Mouse (Mus musculus) forebrain, embryonic 14.5 days (tissue): ENCODE results near the gene Pcsk4. TPM values are rescaled to one million over a fixed set of nuclear protein-coding genes. Genes with fewer than 3 reads are reported as not detected.

ENCODE experiments used
- ATAC-seq: fragments of 200-750 bp; cut with Nextera tagmentation; 2 replicates; pipeline ENCODE4 v1.8.0; 2017; ENCODE audit warnings: mild to moderate bottlenecking, moderate library complexity
- DNase-seq: peaks from one replicate; pipeline ENCODE4 v3.0.0-alpha.2; 2015; ENCODE audit warnings: low spot score
- H3K27ac ChIP-seq: fragments of 300-500 bp; sonication (generic); 2 replicates; pipeline ENCODE4 v1.5.1; 2014; ENCODE audit warnings: low read depth, mild to moderate bottlenecking, control low read depth, low read length, moderate library complexity
- H3K27me3 ChIP-seq: fragments of 300-500 bp; sonication (generic); replicated peaks from 2 replicates; pipeline ENCODE4 v1.6.1; 2014; ENCODE audit warnings: low read length, control low read depth, mixed read lengths; ENCODE audit not compliant: control insufficient read depth, insufficient read depth
- H3K36me3 ChIP-seq: fragments of 300-500 bp; sonication (generic); 2 replicates; pipeline ENCODE4 v1.6.1; 2014; ENCODE audit warnings: low read length, control low read depth; ENCODE audit not compliant: control insufficient read depth, insufficient read depth
- H3K4me1 ChIP-seq: fragments of 300-500 bp; sonication (generic); 2 replicates; pipeline ENCODE4 v1.6.1; 2014; ENCODE audit warnings: antibody characterized with exemption, low read length, control low read depth; ENCODE audit not compliant: control insufficient read depth, insufficient read depth
- H3K4me2 ChIP-seq: fragments of 300-500 bp; sonication (generic); 2 replicates; pipeline ENCODE4 v1.6.1; 2014; ENCODE audit warnings: mild to moderate bottlenecking, control low read depth, low read length
- H3K4me3 ChIP-seq: fragments of 300-500 bp; sonication (generic); 2 replicates; pipeline ENCODE4 v1.5.1; 2014; ENCODE audit warnings: low read depth, low read length, control low read depth
- H3K9ac ChIP-seq: fragments of 300-500 bp; sonication (generic); 2 replicates; pipeline ENCODE4 v1.6.1; 2014; ENCODE audit warnings: mild to moderate bottlenecking, low read length, control low read depth, moderate library complexity
- H3K9me3 ChIP-seq: fragments of 300-500 bp; sonication (generic); replicated peaks from 2 replicates; pipeline ENCODE4 v1.6.1; 2016; ENCODE audit warnings: low read length, control low read depth, mixed read lengths; ENCODE audit not compliant: control insufficient read depth
- WGBS: fragments of 180-500 bp; shearing (Covaris S2); extraction: QIAGEN DNeasy Blood & Tissue Kit; methylation state at CpG from one replicate; pipeline ENCODE4 v1.1.7; 2014; 5-methylcytosine and 5-hydroxymethylcytosine counted together
- polyA plus RNA-seq: library from polyadenylated mRNA; unstranded; fragments of >200 nt; fragmentation: Nextera tagmentation; extraction: Ambion mirVana; gene quantifications from 2 replicates; pipeline ENCODE4 v1.2.1, GENCODE M21; 2014

The Pcsk4 gene
- polyA plus RNA-seq, 1 experiment from 2014 or later = 1.6 TPM

DNA sequence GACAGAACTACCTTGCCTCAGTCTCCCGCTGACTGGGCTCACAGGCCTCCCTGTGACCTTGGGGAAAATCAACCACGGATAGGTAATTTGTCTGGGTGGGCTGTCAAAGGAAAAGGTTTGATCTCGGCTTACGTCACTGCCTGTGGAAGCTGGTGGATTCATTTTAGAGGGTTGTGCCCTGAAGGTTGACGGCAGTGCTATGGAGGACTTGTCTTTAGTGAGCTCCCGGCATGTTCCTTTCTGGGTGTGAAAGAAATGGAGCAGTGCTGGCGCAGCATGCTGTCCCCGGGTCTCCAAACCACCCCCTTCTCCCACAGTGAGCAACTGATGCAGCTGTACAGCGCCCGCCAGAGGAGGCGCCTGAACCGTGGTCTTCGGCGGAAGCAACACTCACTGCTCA is 36.0 kb downstream of the Pcsk4 start:
- H3K4me2 ChIP-seq = peak overlapping the region; percentile 96
- H3K27me3 ChIP-seq = no peaks in the 10 kb centered on the region
- H3K36me3 ChIP-seq = peaks cover 32% of the 10 kb centered on the region
- no peaks in the 10 kb centered on the region for H3K9me3 ChIP-seq
- DNase-seq (no peak), ATAC-seq (no peak)
- H3K9ac ChIP-seq = peak overlapping the region; percentile 98
- H3K4me1 ChIP-seq = peaks cover 32% of the 10 kb centered on the region
- 19% methylated on average over 14 of the region's 14 CpGs for WGBS
- peak overlapping the region; percentile 90 for H3K4me3 ChIP-seq
- no peak overlapping the region for H3K27ac ChIP-seq

- peak within 1 kb of the TSS; percentile 93 for H3K27ac ChIP-seq
- peaks cover 39% of the 10 kb centered on the region for H3K36me3 ChIP-seq
- H3K4me3 ChIP-seq = peak within 1 kb of the TSS; percentile 90
- ATAC-seq (peak; percentile 85), DNase-seq (peak; percentile 98)
- H3K27me3 ChIP-seq = no peaks in the 10 kb centered on the region
- no peaks in the 10 kb centered on the region for H3K9me3 ChIP-seq
- H3K9ac ChIP-seq = peak within 1 kb of the TSS; percentile 98
- under 1% methylated on average over 66 of the region's 72 CpGs for WGBS
- peaks cover 26% of the 10 kb centered on the region for H3K4me1 ChIP-seq
- H3K4me2 ChIP-seq = peak within 1 kb of the TSS; percentile 96
Measured at GRCm38 (mm10) chr10:80292251-80293146, 36.8 kb downstream of the Pcsk4 start, which contains the start of gene Rps15. Gene Rps15 (plus strand): TSS chr10:80292453.

DNA sequence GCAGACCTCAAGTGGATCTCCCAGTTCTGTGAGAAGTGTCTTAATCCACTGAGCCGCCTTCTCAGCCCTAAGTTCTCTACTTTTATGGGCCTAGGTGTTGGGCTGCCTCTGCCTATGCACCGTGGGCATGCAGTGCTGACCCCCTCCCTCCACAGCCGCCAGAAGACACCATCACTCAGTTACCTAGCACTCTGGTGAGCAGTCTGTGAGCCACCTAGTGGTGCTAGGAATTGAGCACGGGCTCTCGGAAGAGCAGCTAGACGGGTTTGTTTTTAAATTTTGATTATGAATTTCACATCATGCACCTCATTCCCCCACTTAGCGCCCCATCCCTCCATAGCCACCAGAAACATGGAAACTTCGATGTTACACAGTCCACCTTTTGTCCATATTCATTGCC is 40.6 kb downstream of the Pcsk4 start:
- WGBS = 75% methylated on average over 8 of the region's 8 CpGs
- DNase-seq (no peak), ATAC-seq (no peak)
- Histone ChIP-seq H3K27me3 (no peaks in the 10 kb centered on the region), H3K9me3 (no peaks in the 10 kb centered on the region), H3K27ac (no peak overlapping the region), H3K36me3 (peaks cover 58% of the 10 kb centered on the region), H3K9ac (no peak overlapping the region), H3K4me2 (no peak overlapping the region), H3K4me3 (no peak overlapping the region), H3K4me1 (peaks cover 10% of the 10 kb centered on the region; the same call in 1 of the 2 replicates)

DNA sequence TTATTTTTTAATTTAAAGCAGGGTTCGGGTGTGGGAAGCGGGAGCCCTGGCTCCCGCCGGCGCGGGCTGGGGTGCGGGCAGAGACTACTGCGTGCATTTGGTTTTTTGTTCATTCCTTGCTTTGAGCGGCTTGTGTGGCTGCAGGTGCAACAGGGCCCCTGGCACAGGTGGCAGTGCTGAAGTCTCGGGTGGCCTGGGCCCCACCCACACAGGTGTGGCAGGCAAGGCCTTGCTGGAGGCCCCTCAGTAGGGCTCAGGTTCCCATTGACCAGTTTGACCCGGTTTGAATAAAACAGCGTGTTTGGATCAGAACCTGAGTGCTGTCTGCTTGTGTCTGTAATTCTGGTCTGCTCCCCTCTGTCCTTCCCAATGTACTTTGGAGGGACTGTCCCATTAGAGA is 41.2 kb downstream of the Pcsk4 start:
- H3K27ac ChIP-seq = no peak overlapping the region
- H3K9ac ChIP-seq = no peak overlapping the region
- H3K4me3 ChIP-seq = no peak overlapping the region
- peaks cover 58% of the 10 kb centered on the region for H3K36me3 ChIP-seq
- ATAC-seq (no peak), DNase-seq (no peak)
- H3K4me1 ChIP-seq = peaks cover 4% of the 10 kb centered on the region; the same call in 1 of the 2 replicates
- H3K9me3 ChIP-seq = no peaks in the 10 kb centered on the region
- no peak overlapping the region for H3K4me2 ChIP-seq
- 92% methylated on average over 12 of the region's 12 CpGs for WGBS
- H3K27me3 ChIP-seq = no peaks in the 10 kb centered on the region

- H3K9ac ChIP-seq = no peak overlapping the region
- H3K4me1 ChIP-seq = no peaks in the 10 kb centered on the region
- peaks cover 84% of the 10 kb centered on the region for H3K36me3 ChIP-seq
- no peak overlapping the region for H3K27ac ChIP-seq
- whole genome bisulfite sequencing = 82% methylated on average over 15 of the region's 15 CpGs
- no peak overlapping the region for H3K4me2 ChIP-seq
- ATAC-seq (no peak), DNase-seq (no peak)
- H3K4me3 ChIP-seq = no peak overlapping the region
- H3K9me3 ChIP-seq = no peaks in the 10 kb centered on the region
- H3K27me3 ChIP-seq = no peaks in the 10 kb centered on the region
Measured at GRCm38 (mm10) chr10:80285222-80286070, 43.9 kb downstream of the Pcsk4 start.

DNA sequence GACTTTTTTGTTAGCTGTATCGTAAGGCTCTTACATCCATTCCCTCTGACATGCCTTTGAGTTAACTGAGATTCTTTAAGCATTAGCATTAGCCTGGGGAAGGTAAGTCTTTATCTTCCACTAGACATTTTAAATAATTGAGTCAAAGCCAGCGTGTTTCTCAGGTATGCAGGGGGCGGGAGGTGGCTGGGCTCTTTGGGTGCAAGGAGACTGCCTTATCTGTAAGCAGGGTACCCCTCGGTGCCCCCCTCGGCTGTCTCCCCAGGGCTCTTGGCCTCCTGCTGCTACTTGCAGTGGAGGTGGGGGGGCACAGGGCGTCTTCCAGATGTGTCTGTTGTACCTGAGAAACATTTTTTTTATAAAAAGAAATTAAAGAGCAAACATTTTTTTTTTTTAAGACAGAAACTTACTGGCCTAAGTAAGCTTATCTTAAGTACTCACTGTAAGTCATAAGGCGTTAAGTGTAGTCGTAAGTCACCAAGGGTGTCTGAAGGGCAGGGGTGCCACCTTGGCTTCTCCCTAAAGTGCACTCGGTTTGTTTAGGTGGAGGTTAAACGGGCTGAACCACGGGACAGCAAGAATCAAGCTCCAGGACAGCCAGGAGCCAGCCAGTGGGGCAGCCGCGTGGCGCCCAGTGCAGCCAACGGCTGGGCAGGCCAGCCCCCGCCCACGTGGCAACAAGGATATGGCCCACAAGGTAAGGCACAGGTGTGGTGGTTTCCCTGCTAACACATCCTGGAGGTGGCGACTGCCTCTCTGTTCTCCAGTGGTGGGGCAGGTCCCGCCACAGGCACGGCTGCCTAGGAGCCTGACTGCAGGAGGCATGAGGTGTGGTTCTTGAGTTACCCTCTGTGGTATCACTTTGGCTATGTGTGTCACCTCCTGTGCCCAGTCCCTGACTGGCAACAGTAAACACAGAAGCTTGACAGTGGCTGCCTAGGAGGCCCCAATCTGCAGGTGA is 46.5 kb downstream of the Pcsk4 start:
- DNase-seq = no peak
- H3K27ac ChIP-seq = no peak overlapping the region
- H3K4me2 ChIP-seq = no peak overlapping the region
- WGBS = 91% methylated on average over 20 of the region's 20 CpGs
- no peaks in the 10 kb centered on the region for H3K27me3 ChIP-seq
- no peak for ATAC-seq
- H3K4me1 ChIP-seq = no peaks in the 10 kb centered on the region
- no peak overlapping the region for H3K4me3 ChIP-seq
- peaks cover 95% of the 10 kb centered on the region for H3K36me3 ChIP-seq
- no peak overlapping the region for H3K9ac ChIP-seq
- H3K9me3 ChIP-seq = no peaks in the 10 kb centered on the region

DNA sequence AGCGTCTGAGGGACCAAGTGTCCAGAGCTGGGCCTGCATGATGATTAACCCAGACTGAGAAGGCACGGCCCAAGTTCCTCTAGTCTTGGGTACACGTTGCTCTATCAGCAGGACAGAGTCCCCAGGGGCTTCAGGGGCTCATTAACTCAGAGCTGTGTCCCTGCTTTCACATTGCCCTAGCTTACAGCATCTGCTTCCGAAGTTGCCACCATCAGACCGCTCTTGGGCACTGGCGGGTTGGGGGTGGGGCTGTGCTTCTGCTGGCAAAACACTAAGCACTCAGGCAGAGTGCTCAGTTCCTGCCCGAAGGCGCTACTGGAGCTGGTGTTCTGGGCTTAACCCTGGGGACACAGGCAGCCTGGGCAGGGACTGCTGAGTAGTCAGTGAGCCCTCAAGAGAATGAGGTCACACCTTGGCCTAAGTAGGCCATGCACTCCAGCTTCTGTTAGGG is 47.4 kb downstream of the Pcsk4 start:
- Histone ChIP-seq H3K4me1 (no peaks in the 10 kb centered on the region), H3K27ac (no peak overlapping the region; the same call in 1 of the 2 replicates), H3K4me3 (no peak overlapping the region), H3K36me3 (peaks cover 96% of the 10 kb centered on the region), H3K27me3 (no peaks in the 10 kb centered on the region), H3K9ac (no peak overlapping the region), H3K9me3 (no peaks in the 10 kb centered on the region), H3K4me2 (no peak overlapping the region)
- DNase-seq (no peak), ATAC-seq (no peak)
- WGBS = 75% methylated on average over 8 of the region's 8 CpGs

- WGBS = 92% methylated on average over 7 of the region's 7 CpGs
- Histone ChIP-seq H3K9ac (no peak overlapping the region), H3K9me3 (no peaks in the 10 kb centered on the region), H3K4me2 (no peak overlapping the region), H3K36me3 (peaks cover 96% of the 10 kb centered on the region), H3K4me1 (no peaks in the 10 kb centered on the region), H3K27me3 (no peaks in the 10 kb centered on the region), H3K4me3 (no peak overlapping the region), H3K27ac (no peak overlapping the region; the same call in 1 of the 2 replicates)
- DNase-seq (no peak), ATAC-seq (no peak)
Measured at GRCm38 (mm10) chr10:80281304-80281703, 48.0 kb downstream of the Pcsk4 start.
